In the genomic region with DNA sequence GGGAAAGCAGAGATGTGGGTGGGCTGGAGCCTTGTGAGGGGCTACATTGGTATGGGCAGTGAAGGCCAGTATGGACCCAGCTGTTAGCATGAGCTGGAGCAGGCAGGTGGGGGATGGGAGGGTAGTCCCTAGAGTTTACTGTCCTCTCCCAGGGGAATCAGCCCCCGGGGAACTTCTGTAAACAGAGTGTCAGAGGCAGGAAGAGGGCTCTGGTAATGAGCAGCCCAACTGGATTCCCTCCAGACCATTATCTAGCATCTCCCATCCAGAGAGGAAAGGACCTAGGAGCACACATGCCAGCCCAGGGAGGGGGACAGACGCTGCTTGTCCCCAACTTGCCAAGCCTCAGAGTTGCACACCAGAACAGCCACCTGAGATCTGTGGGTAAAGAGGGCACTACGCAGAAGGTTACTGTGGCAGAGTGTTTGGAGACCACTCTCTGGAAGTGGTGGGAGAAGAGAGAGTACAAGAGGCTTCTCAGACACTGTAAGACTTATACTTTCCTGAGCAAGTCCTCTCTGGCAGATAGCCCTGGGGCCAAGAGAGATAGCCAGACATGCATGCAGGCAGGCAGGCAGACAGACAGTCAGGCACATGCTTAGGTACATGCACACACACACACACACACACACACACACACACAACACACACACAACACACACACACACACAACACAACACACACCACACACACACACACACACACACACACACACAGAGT, we compare ENCODE assay signal across 9 mouse cellular contexts. TPM values are rescaled to one million over a fixed set of nuclear protein-coding genes. Genes with fewer than 3 reads are reported as not detected.
DNase-seq lines count a peak whose midpoint lies in the region; ATAC-seq and TF ChIP-seq lines count a peak whose summit lies in the region.
"Had no signal": no experiment of that assay in that cellular context is flagged by ENCODE, and none has a peak within 500 bp of the region (broad histone marks: within the 10 kb centered on the region; RNA-seq: fewer than 3 reads in every experiment).

No protein-coding gene starts in this region.

- peak; percentile 54 for DNase-seq in NIH3T3 (ENCODE audit: low read depth)
- DNase-seq in forebrain, postnatal 0 days = no peak
- peak; percentile 32 to 46 for DNase-seq in kidney, adult 8-10 months
- peak; percentile 56 for DNase-seq in lung, postnatal 0 days (ENCODE audit: low spot score)
- no peak for DNase-seq in layer of hippocampus, adult 11-12 months (ENCODE audit: low spot score)
- DNase-seq in urinary bladder, adult 18-20 months (ENCODE audit: low spot score in 2 of 2) = no peak
- DNase-seq in frontal cortex, postnatal 25 days (ENCODE audit: low spot score in 2 of 2) = no peak

- H3K9me3 ChIP-seq in forebrain, postnatal 0 days (ENCODE audit: low read length) = no peaks in the 10 kb centered on the region
- no peaks in the 10 kb centered on the region for H3K9me3 ChIP-seq in lung, postnatal 0 days (ENCODE audit: low read length)
- H3K9me3 ChIP-seq in stomach, embryonic 16.5 days (replicated peaks; ENCODE audit: control insufficient read depth, low read length) = no peaks in the 10 kb centered on the region
- H3K9me3 ChIP-seq: megakaryocyte, embryonic 14.5 days had no signal

- H3K9ac ChIP-seq in forebrain, postnatal 0 days = no peak overlapping the region
- peak overlapping the region; percentile 60 for H3K9ac ChIP-seq in lung, postnatal 0 days (replicated peaks; ENCODE audit: low read depth)
- H3K9ac ChIP-seq in stomach, embryonic 16.5 days (ENCODE audit: low read length) = peak overlapping the region; percentile 89

- H3K27me3 ChIP-seq in forebrain, postnatal 0 days (ENCODE audit: insufficient read depth, low read length) = no peaks in the 10 kb centered on the region
- H3K27me3 ChIP-seq in lung, postnatal 0 days (replicated peaks; ENCODE audit: insufficient read depth, low read length) = no peaks in the 10 kb centered on the region
- H3K27me3 ChIP-seq in stomach, embryonic 16.5 days (ENCODE audit: control insufficient read depth, insufficient read depth, low read length) = no peaks in the 10 kb centered on the region

- H3K27ac ChIP-seq in forebrain, postnatal 0 days (ENCODE audit: low read depth, low read length) = no peak overlapping the region
- peak overlapping the region; percentile 85 for H3K27ac ChIP-seq in lung, postnatal 0 days (ENCODE audit: low read length)
- H3K27ac ChIP-seq in stomach, embryonic 16.5 days (ENCODE audit: low read length) = peak overlapping the region; percentile 97

- 0 out of 2 replicates have a peak, but pooled peaks have one; percentile 34 for TF ChIP-seq EP300 in lung, postnatal 0 days (IDR thresholded peaks at IDR 0.05)

- H3K4me2 ChIP-seq in forebrain, postnatal 0 days (ENCODE audit: low read depth) = peak overlapping the region; percentile 55; the same call in 1 of the 2 replicates
- H3K4me2 ChIP-seq in lung, postnatal 0 days (replicated peaks; ENCODE audit: low read depth, low read length) = peak overlapping the region; percentile 83
- peak overlapping the region; percentile 78 for H3K4me2 ChIP-seq in stomach, embryonic 16.5 days (ENCODE audit: low read depth, low read length)

- H3K4me1 ChIP-seq in forebrain, postnatal 0 days (ENCODE audit: insufficient read depth) = no peaks in the 10 kb centered on the region
- peaks cover 36% of the 10 kb centered on the region for H3K4me1 ChIP-seq in lung, postnatal 0 days (ENCODE audit: insufficient read depth, low read depth, low read length)
- H3K4me1 ChIP-seq in stomach, embryonic 16.5 days (ENCODE audit: control insufficient read depth, insufficient read depth, low read length) = peaks cover 51% of the 10 kb centered on the region

- H3K4me3 ChIP-seq in forebrain, postnatal 0 days (ENCODE audit: low read depth, low read length) = no peak overlapping the region
- H3K4me3 ChIP-seq in lung, postnatal 0 days (ENCODE audit: low read depth, low read length) = peak overlapping the region; percentile 49
- peak overlapping the region; percentile 83 for H3K4me3 ChIP-seq in stomach, embryonic 16.5 days (replicated peaks; ENCODE audit: low read length)
- H3K4me3 ChIP-seq: megakaryocyte, embryonic 14.5 days had no signal

- 58% methylated on average over 3 of the region's 3 CpGs for WGBS in forebrain, postnatal 0 days
- 0% methylated on average over 3 of the region's 3 CpGs for WGBS in lung, postnatal 0 days
- 23% methylated on average over 3 of the region's 3 CpGs for WGBS in stomach, embryonic 16.5 days

- H3K36me3 ChIP-seq in forebrain, postnatal 0 days (ENCODE audit: insufficient read depth) = no peaks in the 10 kb centered on the region; the same call in none of the 2 replicates
- H3K36me3 ChIP-seq in lung, postnatal 0 days (ENCODE audit: insufficient read depth, low read length) = no peaks in the 10 kb centered on the region
- no peaks in the 10 kb centered on the region for H3K36me3 ChIP-seq in stomach, embryonic 16.5 days (ENCODE audit: control insufficient read depth, insufficient read depth, low read length)

- no peak for ATAC-seq in forebrain, postnatal 0 days
- no peak for ATAC-seq in lung, postnatal 0 days
- no peak for ATAC-seq in stomach, embryonic 16.5 days (ENCODE audit: insufficient read depth, low FRiP score)

- no peak for TF ChIP-seq CTCF in forebrain, postnatal 0 days (IDR thresholded peaks at IDR 0.05; ENCODE audit: low read depth)
- no peak for TF ChIP-seq CTCF in lung, postnatal 0 days (IDR thresholded peaks at IDR 0.05)

RNA-seq across cellular contexts. Expression of a gene that starts 1.5 kb away (rescaled TPM):
- 47.2 and 51.5 TPM in 2 replicates for total RNA-seq in forebrain, postnatal 0 days (2014; rRNA removed)
- 37.5 and 48.6 TPM in 2 replicates for polyA plus RNA-seq in forebrain, postnatal 0 days (2015; fragmentation: Nextera tagmentation; extraction: Ambion mirVana)
- 37.8 and 38.9 TPM in 2 replicates for polyA plus RNA-seq in lung, postnatal 0 days (2015; fragmentation: Nextera tagmentation; extraction: Ambion mirVana)
- 73.1 and 76.6 TPM in 2 replicates for polyA plus RNA-seq in stomach, embryonic 16.5 days (2015; fragmentation: Nextera tagmentation; extraction: Ambion mirVana)

RNA-seq across cellular contexts. Expression of a gene that starts 1.5 kb away (rescaled TPM):
- 5.5 and 6.5 TPM in 2 replicates for total RNA-seq in forebrain, postnatal 0 days (2014; rRNA removed)
- 3.0 and 3.6 TPM in 2 replicates for polyA plus RNA-seq in forebrain, postnatal 0 days (2015; fragmentation: Nextera tagmentation; extraction: Ambion mirVana)
- polyA plus RNA-seq in lung, postnatal 0 days (2015; fragmentation: Nextera tagmentation; extraction: Ambion mirVana) = 17.4 and 18.0 TPM in 2 replicates
- polyA plus RNA-seq in stomach, embryonic 16.5 days (2015; fragmentation: Nextera tagmentation; extraction: Ambion mirVana) = 18.3 and 18.4 TPM in 2 replicates

RNA-seq across cellular contexts. Expression of a gene that starts 16.5 kb away (rescaled TPM):
- 52.2 and 54.5 TPM in 2 replicates for total RNA-seq in forebrain, postnatal 0 days (2014; rRNA removed)
- 138 and 161 TPM in 2 replicates for polyA plus RNA-seq in forebrain, postnatal 0 days (2015; fragmentation: Nextera tagmentation; extraction: Ambion mirVana)
- polyA plus RNA-seq in lung, postnatal 0 days (2015; fragmentation: Nextera tagmentation; extraction: Ambion mirVana) = 76.2 and 78.4 TPM in 2 replicates
- 47.9 and 75.3 TPM in 2 replicates for polyA plus RNA-seq in stomach, embryonic 16.5 days (2015; fragmentation: Nextera tagmentation; extraction: Ambion mirVana)

RNA-seq across cellular contexts. Expression of a gene that starts 38.3 kb away (rescaled TPM):
- total RNA-seq in forebrain, postnatal 0 days (2014; rRNA removed) = 24.9 and 25.2 TPM in 2 replicates
- polyA plus RNA-seq in forebrain, postnatal 0 days (2015; fragmentation: Nextera tagmentation; extraction: Ambion mirVana) = 23.5 and 29.3 TPM in 2 replicates
- 8.7 and 9.0 TPM in 2 replicates for polyA plus RNA-seq in lung, postnatal 0 days (2015; fragmentation: Nextera tagmentation; extraction: Ambion mirVana)
- polyA plus RNA-seq in stomach, embryonic 16.5 days (2015; fragmentation: Nextera tagmentation; extraction: Ambion mirVana) = 19.7 and 20.6 TPM in 2 replicates

RNA-seq across cellular contexts. Expression of a gene that starts 46.8 kb away (rescaled TPM):
- total RNA-seq in forebrain, postnatal 0 days (2014; rRNA removed) = 13.3 and 15.2 TPM in 2 replicates
- 7.1 and 11.6 TPM in 2 replicates for polyA plus RNA-seq in forebrain, postnatal 0 days (2015; fragmentation: Nextera tagmentation; extraction: Ambion mirVana)
- polyA plus RNA-seq in lung, postnatal 0 days (2015; fragmentation: Nextera tagmentation; extraction: Ambion mirVana) = 20.7 and 26.5 TPM in 2 replicates
- polyA plus RNA-seq in stomach, embryonic 16.5 days (2015; fragmentation: Nextera tagmentation; extraction: Ambion mirVana) = 18.7 and 21.7 TPM in 2 replicates

Comparison
In these comparisons a context has a peak if more than half of its experiments do, and no peak if none do; other contexts are left out.
1. DNase-seq: peak in NIH3T3 (single experiment), kidney, adult 8-10 months (2 of 2) and lung, postnatal 0 days (single experiment); none in forebrain, postnatal 0 days (single experiment), layer of hippocampus, adult 11-12 months (single experiment), urinary bladder, adult 18-20 months (0 of 2) and frontal cortex, postnatal 25 days (0 of 2).
2. Peak in every context shown above with its lines, with median percentiles within 50 percentile points of each other: H3K4me2 ChIP-seq.